Mouse (Mus musculus) liver, postnatal 0 days (tissue): Measurements from ENCODE around the gene Ago3. TPM values are rescaled to one million over a fixed set of nuclear protein-coding genes. Genes with fewer than 3 reads are reported as not detected.

ENCODE experiments used
- ATAC-seq: fragments of 200-750 bp; cut with Nextera tagmentation; 2 replicates; pipeline ENCODE4 v1.8.0; 2017; ENCODE audit warnings: mild to moderate bottlenecking, moderate library complexity
- DNase-seq: peaks from one replicate; pipeline ENCODE4 v3.0.0-alpha.2; 2016
- H3K27ac ChIP-seq: fragments of 300-500 bp; sonication (generic); 2 replicates; pipeline ENCODE4 v1.5.1; 2014; ENCODE audit warnings: antibody characterized with exemption, moderate library complexity, mild to moderate bottlenecking, low read depth
- H3K27me3 ChIP-seq: fragments of 300-500 bp; sonication (generic); 2 replicates; pipeline ENCODE4 v1.6.1; 2014; ENCODE audit warnings: low read length, control low read depth, mixed read lengths; ENCODE audit not compliant: insufficient read depth
- H3K36me3 ChIP-seq: fragments of 300-500 bp; sonication (generic); replicated peaks from 2 replicates; pipeline ENCODE4 v1.6.1; 2014; ENCODE audit warnings: mild to moderate bottlenecking, control low read depth, low read length, moderate library complexity, mixed read lengths; ENCODE audit not compliant: insufficient read depth
- H3K4me1 ChIP-seq: fragments of 300-500 bp; sonication (generic); 2 replicates; pipeline ENCODE4 v1.6.1; 2014; ENCODE audit warnings: antibody characterized with exemption, mild to moderate bottlenecking, control low read depth; ENCODE audit not compliant: insufficient read depth
- H3K4me2 ChIP-seq: fragments of 300-500 bp; sonication (generic); 2 replicates; pipeline ENCODE4 v1.6.1; 2014; ENCODE audit warnings: low read depth, mild to moderate bottlenecking, low read length, moderate library complexity, mixed read lengths
- H3K4me3 ChIP-seq: fragments of 300-500 bp; sonication (generic); 2 replicates; pipeline ENCODE4 v1.5.1; 2014; ENCODE audit warnings: low read depth, low read length
- H3K9ac ChIP-seq: fragments of 300-500 bp; sonication (generic); replicated peaks from 2 replicates; pipeline ENCODE4 v1.6.1; 2014; ENCODE audit warnings: mild to moderate bottlenecking, moderate library complexity
- H3K9me3 ChIP-seq: fragments of 300-500 bp; sonication (generic); 2 replicates; pipeline ENCODE4 v1.6.1; 2016; ENCODE audit warnings: mild to moderate bottlenecking, control low read depth, low read length, mixed read lengths
- CTCF ChIP-seq: sonication (generic); IDR thresholded peaks from 2 replicates; pipeline ENCODE4 v1.5.1; 2016; ENCODE audit warnings: antibody characterized with exemption, low read depth
- EP300 ChIP-seq: IDR thresholded peaks from 2 replicates; pipeline ENCODE4 v1.6.1; 2016; ENCODE audit warnings: antibody characterized with exemption, low read depth, mild to moderate bottlenecking
- WGBS: fragments of 180-500 bp; shearing (Covaris S2); extraction: QIAGEN DNeasy Blood & Tissue Kit; methylation state at CpG from one replicate; pipeline ENCODE4 v1.1.7; 2014; ENCODE audit not compliant: insufficient replicate concordance; 5-methylcytosine and 5-hydroxymethylcytosine counted together
- polyA plus RNA-seq: library from polyadenylated mRNA; unstranded; fragments of >200 nt; fragmentation: Nextera tagmentation; extraction: Ambion mirVana; gene quantifications from 2 replicates; pipeline ENCODE4 v1.2.1, GENCODE M21; 2015

Gene Ago3
- polyA plus RNA-seq, 1 experiment from 2014 or later, result 5.2 TPM

- Histone ChIP-seq H3K4me1 (peaks cover 5% of the 10 kb centered on the region), H3K27me3 (peaks cover 30% of the 10 kb centered on the region), H3K4me3 (no peak overlapping the region), H3K36me3 (no peaks in the 10 kb centered on the region), H3K9me3 (no peaks in the 10 kb centered on the region), H3K27ac (no peak overlapping the region), H3K4me2 (no peak overlapping the region), H3K9ac (no peak overlapping the region)
- ATAC-seq, result no peak
- TF ChIP-seq EP300, result no peak
- no peak for TF ChIP-seq CTCF
- no peak for DNase-seq
- WGBS, result 65% methylated on average over 9 of the region's 9 CpGs
Measured at GRCm38 (mm10) chr4:126281706-126282105, 147.7 kb downstream of the Ago3 start.

Other genes starting within 250 kb of the Ago3 start
- gene Thrap3, start 226.8 kb downstream of the Ago3 start, polyA plus RNA-seq, result 47.8 and 62.4 TPM in 2 replicates
- gene Map7d1, start 173.2 kb downstream of the Ago3 start, polyA plus RNA-seq, result 7.2 and 10.0 TPM in 2 replicates
- gene Trappc3, start 167.2 kb downstream of the Ago3 start, polyA plus RNA-seq, result 39.0 and 39.2 TPM in 2 replicates
- 0.25 and 0.26 TPM in 2 replicates for gene Col8a2, start 142.8 kb downstream of the Ago3 start, polyA plus RNA-seq
- 31.9 and 34.3 TPM in 2 replicates for gene Adprhl2, start 107.9 kb downstream of the Ago3 start, polyA plus RNA-seq
- 0.17 and 0.26 TPM in 2 replicates for gene Tekt2, start 103.9 kb downstream of the Ago3 start, polyA plus RNA-seq
- gene Ago1, start 39.0 kb upstream of the Ago3 start, polyA plus RNA-seq, result 0.94 and 0.97 TPM in 2 replicates
- gene Ago4, start 103.9 kb upstream of the Ago3 start, polyA plus RNA-seq, result 0.38 and 0.63 TPM in 2 replicates
- 17.2 and 20.6 TPM in 2 replicates for gene Clspn, start 127.4 kb upstream of the Ago3 start, polyA plus RNA-seq
- 0.34 and 0.41 TPM in 2 replicates for gene 5730409E04Rik, start 180.3 kb upstream of the Ago3 start, polyA plus RNA-seq
- 218 and 239 TPM in 2 replicates for gene Psmb2, start 248.1 kb upstream of the Ago3 start, polyA plus RNA-seq